Mouse (Mus musculus) liver, postnatal 0 days (tissue): ENCODE data around the gene Cfap69. TPM values are rescaled to one million over a fixed set of nuclear protein-coding genes. Genes with fewer than 3 reads are reported as not detected.

ENCODE experiments used
- ATAC-seq: fragments of 200-750 bp; cut with Nextera tagmentation; 2 replicates; pipeline ENCODE4 v1.8.0; 2017; ENCODE audit warnings: mild to moderate bottlenecking, moderate library complexity
- DNase-seq: peaks from one replicate; pipeline ENCODE4 v3.0.0-alpha.2; 2016
- H3K27ac ChIP-seq: fragments of 300-500 bp; sonication (generic); 2 replicates; pipeline ENCODE4 v1.5.1; 2014; ENCODE audit warnings: antibody characterized with exemption, moderate library complexity, mild to moderate bottlenecking, low read depth
- H3K27me3 ChIP-seq: fragments of 300-500 bp; sonication (generic); 2 replicates; pipeline ENCODE4 v1.6.1; 2014; ENCODE audit warnings: low read length, control low read depth, mixed read lengths; ENCODE audit not compliant: insufficient read depth
- H3K36me3 ChIP-seq: fragments of 300-500 bp; sonication (generic); replicated peaks from 2 replicates; pipeline ENCODE4 v1.6.1; 2014; ENCODE audit warnings: mild to moderate bottlenecking, control low read depth, low read length, moderate library complexity, mixed read lengths; ENCODE audit not compliant: insufficient read depth
- H3K4me1 ChIP-seq: fragments of 300-500 bp; sonication (generic); 2 replicates; pipeline ENCODE4 v1.6.1; 2014; ENCODE audit warnings: antibody characterized with exemption, mild to moderate bottlenecking, control low read depth; ENCODE audit not compliant: insufficient read depth
- H3K4me2 ChIP-seq: fragments of 300-500 bp; sonication (generic); 2 replicates; pipeline ENCODE4 v1.6.1; 2014; ENCODE audit warnings: low read depth, mild to moderate bottlenecking, low read length, moderate library complexity, mixed read lengths
- H3K4me3 ChIP-seq: fragments of 300-500 bp; sonication (generic); 2 replicates; pipeline ENCODE4 v1.5.1; 2014; ENCODE audit warnings: low read depth, low read length
- H3K9ac ChIP-seq: fragments of 300-500 bp; sonication (generic); replicated peaks from 2 replicates; pipeline ENCODE4 v1.6.1; 2014; ENCODE audit warnings: mild to moderate bottlenecking, moderate library complexity
- H3K9me3 ChIP-seq: fragments of 300-500 bp; sonication (generic); 2 replicates; pipeline ENCODE4 v1.6.1; 2016; ENCODE audit warnings: mild to moderate bottlenecking, control low read depth, low read length, mixed read lengths
- CTCF ChIP-seq: sonication (generic); IDR thresholded peaks from 2 replicates; pipeline ENCODE4 v1.5.1; 2016; ENCODE audit warnings: antibody characterized with exemption, low read depth
- EP300 ChIP-seq: IDR thresholded peaks from 2 replicates; pipeline ENCODE4 v1.6.1; 2016; ENCODE audit warnings: antibody characterized with exemption, low read depth, mild to moderate bottlenecking
- WGBS: fragments of 180-500 bp; shearing (Covaris S2); extraction: QIAGEN DNeasy Blood & Tissue Kit; methylation state at CpG from one replicate; pipeline ENCODE4 v1.1.7; 2014; ENCODE audit not compliant: insufficient replicate concordance; 5-methylcytosine and 5-hydroxymethylcytosine counted together
- polyA plus RNA-seq: library from polyadenylated mRNA; unstranded; fragments of >200 nt; fragmentation: Nextera tagmentation; extraction: Ambion mirVana; gene quantifications from 2 replicates; pipeline ENCODE4 v1.2.1, GENCODE M21; 2015

Cfap69 gene
- polyA plus RNA-seq, 1 experiment from 2014 or later = 0.43 TPM

DNA sequence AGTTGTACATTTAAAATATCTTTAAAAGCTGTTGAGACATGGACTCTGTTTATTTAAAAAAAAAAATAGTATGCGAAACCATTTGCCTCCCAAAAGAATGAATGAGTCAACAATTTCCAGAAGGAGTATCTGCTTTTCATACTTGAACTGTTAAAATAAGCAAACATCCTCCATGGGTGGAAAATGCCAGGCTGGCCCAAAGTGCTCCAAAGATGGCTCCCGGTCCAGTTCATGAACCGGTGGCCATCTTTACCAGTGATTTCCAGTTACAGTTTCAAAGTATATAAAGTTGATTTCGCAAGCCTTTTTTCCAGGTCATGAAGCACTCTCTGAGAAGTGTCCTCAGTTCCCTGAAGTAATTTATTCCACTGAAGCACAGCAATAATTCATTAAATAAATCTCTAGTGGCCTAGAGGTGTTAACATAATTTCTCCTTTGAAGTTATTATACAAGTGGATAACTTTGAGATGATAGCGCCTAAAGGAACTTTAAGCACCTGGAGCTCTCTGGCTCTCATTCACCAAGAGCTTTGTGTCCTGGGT, 31.4 kb upstream of the Cfap69 start:
- Histone ChIP-seq H3K4me1 (no peaks in the 10 kb centered on the region), H3K4me3 (no peak overlapping the region), H3K9me3 (no peaks in the 10 kb centered on the region), H3K9ac (no peak overlapping the region), H3K36me3 (no peaks in the 10 kb centered on the region), H3K27ac (no peak overlapping the region), H3K4me2 (no peak overlapping the region), H3K27me3 (peaks cover 8% of the 10 kb centered on the region; the same call in 1 of the 2 replicates)
- no peak for ATAC-seq
- DNase-seq = no peak
- WGBS = 83% methylated on average over 5 of the region's 5 CpGs
- no peak for TF ChIP-seq CTCF
- no peak for TF ChIP-seq EP300

DNA sequence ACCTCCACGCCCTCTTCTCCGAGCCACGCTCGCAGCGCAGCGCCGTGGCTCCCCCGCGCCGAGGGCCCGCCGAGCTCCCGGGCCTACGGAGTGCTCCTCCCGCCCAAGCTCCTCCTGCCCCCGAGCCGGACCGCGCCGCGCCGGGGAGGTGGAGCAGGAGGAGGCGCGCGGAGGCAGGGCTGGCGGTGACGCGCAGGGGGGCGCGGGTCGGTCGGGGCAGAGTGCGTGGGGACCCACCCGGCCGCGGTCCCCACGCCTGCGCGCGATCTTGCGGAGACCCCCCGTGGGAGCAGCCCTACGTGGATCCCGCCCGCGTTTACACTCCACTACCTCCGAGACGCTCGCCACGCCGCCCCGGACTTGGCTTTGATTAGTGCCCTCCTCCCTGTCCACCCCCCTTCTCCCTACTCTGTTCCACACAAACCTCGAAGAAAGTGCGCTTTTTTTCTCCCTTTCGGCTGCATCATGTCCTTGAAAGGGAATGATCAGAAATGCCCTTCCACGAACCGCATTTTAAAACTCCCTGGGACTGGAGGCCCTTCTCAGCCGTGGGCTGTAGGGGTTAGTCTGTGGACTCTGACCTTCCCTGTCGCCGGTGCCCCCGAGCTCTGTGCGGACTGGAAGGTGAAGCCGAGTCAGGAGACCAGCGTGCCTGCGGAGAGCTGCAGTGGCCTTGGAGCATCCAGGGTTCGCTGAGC, 30.1 kb upstream of the Cfap69 start, which contains the start of gene Steap2:
Gene Steap2 (minus strand): TSS at position 623 of the 698 bp plus-strand sequence.
- Histone ChIP-seq H3K4me1 (no peaks in the 10 kb centered on the region), H3K4me2 (peak within 1 kb of the TSS; percentile 62), H3K4me3 (peak within 1 kb of the TSS; percentile 66), H3K9me3 (no peaks in the 10 kb centered on the region), H3K27ac (peak within 1 kb of the TSS; percentile 77), H3K27me3 (peaks cover 8% of the 10 kb centered on the region; the same call in 1 of the 2 replicates), H3K9ac (peak within 1 kb of the TSS; percentile 67), H3K36me3 (no peaks in the 10 kb centered on the region)
- DNase-seq (peak; percentile 64), ATAC-seq (peak; percentile 90)
- 3% methylated on average over 49 of the region's 66 CpGs for WGBS
- TF ChIP-seq CTCF = no peak
- TF ChIP-seq EP300 = no peak

DNA sequence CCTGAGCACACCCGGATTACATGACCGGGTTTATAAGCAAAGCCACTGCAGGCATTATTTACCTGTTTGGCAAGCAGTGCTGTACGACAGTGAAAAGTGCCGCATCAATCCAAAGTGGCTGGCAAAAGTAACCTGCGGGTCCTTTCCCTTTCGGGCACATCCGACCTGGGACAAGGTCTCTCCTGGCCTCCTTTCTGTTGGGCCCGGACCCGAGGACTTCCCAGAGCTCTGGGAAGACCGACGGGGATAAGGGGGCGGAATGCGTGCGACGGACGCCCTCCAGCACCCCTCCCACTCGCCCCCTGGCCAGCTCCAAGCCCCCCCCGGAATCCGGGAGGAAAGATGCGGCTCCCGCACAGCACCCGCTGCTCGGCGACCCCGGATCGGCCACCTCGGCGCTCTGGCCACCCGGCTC, 29.5 kb upstream of the Cfap69 start:
- Histone ChIP-seq H3K9me3 (no peaks in the 10 kb centered on the region), H3K4me1 (no peaks in the 10 kb centered on the region), H3K27ac (peak overlapping the region; percentile 77), H3K27me3 (peaks cover 8% of the 10 kb centered on the region; the same call in 1 of the 2 replicates), H3K4me2 (peak overlapping the region; percentile 62), H3K36me3 (no peaks in the 10 kb centered on the region), H3K4me3 (peak overlapping the region; percentile 66), H3K9ac (peak overlapping the region; percentile 67)
- DNase-seq (peak; percentile 40), ATAC-seq (peak; percentile 63)
- no peak for TF ChIP-seq CTCF
- no peak for TF ChIP-seq EP300
- WGBS = 1% methylated on average over 22 of the region's 29 CpGs

DNA sequence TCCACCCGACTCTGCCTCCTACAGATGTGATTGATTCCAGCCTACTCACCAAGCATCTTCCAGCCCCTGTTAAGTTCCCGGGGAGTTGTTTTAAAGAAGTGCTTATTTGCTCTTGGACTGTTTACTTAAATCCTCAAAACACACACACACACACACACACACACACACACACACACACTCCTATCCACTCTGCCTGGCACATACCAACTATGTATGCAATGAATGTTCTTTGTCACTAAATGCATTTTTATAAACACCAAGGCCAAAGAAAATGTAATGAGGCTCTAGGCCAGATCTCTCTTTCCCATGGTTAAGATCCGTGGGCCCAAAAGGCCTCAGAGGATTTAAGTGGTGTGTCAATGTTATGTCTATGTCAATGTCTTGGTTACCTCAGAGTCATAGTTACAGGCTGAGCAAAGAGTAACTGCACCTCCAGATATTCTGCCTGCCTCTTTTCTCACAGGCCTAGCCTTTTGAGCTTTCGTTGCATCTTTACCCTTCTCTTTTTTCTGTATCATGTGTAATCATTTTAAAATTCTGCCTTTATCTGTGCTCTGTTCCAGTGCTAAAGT, 28.2 kb upstream of the Cfap69 start:
- H3K4me1 ChIP-seq = no peaks in the 10 kb centered on the region
- H3K36me3 ChIP-seq = no peaks in the 10 kb centered on the region
- no peak overlapping the region for H3K27ac ChIP-seq
- no peak for DNase-seq
- no peak overlapping the region for H3K9ac ChIP-seq
- WGBS = 46% methylated on average over 4 of the region's 4 CpGs
- TF ChIP-seq EP300 (no peak), CTCF (no peak)
- peaks cover 8% of the 10 kb centered on the region; the same call in 1 of the 2 replicates for H3K27me3 ChIP-seq
- H3K9me3 ChIP-seq = no peaks in the 10 kb centered on the region
- H3K4me3 ChIP-seq = no peak overlapping the region
- ATAC-seq = no peak
- no peak overlapping the region for H3K4me2 ChIP-seq

DNA sequence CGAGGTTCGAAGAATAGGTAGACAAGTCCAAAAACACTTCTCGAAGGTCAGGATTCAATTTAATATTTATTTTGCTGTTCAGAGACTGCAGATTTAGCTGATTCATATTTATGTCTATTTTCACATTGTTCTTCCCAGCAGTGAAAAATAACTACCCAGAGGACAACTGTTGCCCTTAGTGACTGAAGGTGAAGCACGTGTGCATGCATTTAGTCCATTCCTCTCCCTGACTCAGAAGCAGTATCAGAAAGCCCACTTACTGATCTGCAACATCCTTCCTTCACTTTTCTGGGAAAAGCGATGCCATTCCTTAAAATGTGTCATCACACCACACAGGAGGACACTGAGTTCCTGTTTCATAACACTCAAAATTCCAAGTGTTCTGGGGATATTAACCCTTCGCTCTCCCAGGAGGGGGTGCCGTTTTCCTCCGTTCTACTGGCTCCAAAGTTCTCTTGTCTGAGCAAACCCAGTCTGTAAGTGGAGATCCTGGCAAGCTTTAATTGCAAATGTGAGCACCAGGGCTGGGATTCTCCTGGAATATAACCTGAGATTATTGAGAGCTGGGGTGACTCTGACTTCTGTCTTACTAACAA, 25.0 kb upstream of the Cfap69 start:
- 59% methylated on average over 8 of the region's 8 CpGs for WGBS
- Histone ChIP-seq H3K4me1 (no peaks in the 10 kb centered on the region; the same call in 1 of the 2 replicates), H3K27me3 (peaks cover 7% of the 10 kb centered on the region; the same call in 1 of the 2 replicates), H3K27ac (no peak overlapping the region), H3K4me3 (no peak overlapping the region), H3K9me3 (no peaks in the 10 kb centered on the region), H3K4me2 (no peak overlapping the region), H3K9ac (no peak overlapping the region), H3K36me3 (no peaks in the 10 kb centered on the region)
- ATAC-seq = 0 out of 2 replicates have a peak, but pooled peaks have one; percentile 11
- no peak for DNase-seq
- TF ChIP-seq EP300 (peak; percentile 61; the same call in 1 of the 2 replicates), CTCF (no peak)

DNA sequence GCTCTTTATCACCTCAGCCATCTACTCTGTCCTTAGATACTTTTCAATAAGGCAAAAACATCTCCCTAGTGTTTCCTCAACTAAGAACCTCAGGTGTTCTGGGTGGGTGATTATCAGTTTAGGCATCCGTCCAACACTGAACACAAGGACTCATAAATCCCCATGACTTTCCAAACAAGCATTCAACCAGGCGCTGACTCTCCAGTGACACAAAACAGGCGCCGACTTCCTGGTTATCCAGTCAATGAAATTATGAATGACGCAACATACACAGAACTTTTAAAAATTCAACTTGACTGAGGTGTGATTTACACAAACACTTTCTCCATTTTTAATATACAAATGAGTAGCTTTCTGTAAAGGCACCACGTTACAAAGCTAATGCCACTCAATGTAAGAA, 24.2 kb upstream of the Cfap69 start:
- no peaks in the 10 kb centered on the region; the same call in 1 of the 2 replicates for H3K4me1 ChIP-seq
- WGBS = 64% methylated on average over 6 of the region's 6 CpGs
- ATAC-seq (no peak), DNase-seq (no peak)
- no peak overlapping the region for H3K4me2 ChIP-seq
- no peak overlapping the region for H3K4me3 ChIP-seq
- no peaks in the 10 kb centered on the region for H3K9me3 ChIP-seq
- no peaks in the 10 kb centered on the region for H3K36me3 ChIP-seq
- no peak overlapping the region for H3K27ac ChIP-seq
- TF ChIP-seq EP300 = no peak
- TF ChIP-seq CTCF = no peak
- H3K9ac ChIP-seq = no peak overlapping the region
- no peaks in the 10 kb centered on the region for H3K27me3 ChIP-seq
